Mouse (Mus musculus): ENCODE results near the gene Nav2. TPM values are rescaled to one million over a fixed set of nuclear protein-coding genes. Genes with fewer than 3 reads are reported as not detected.
A peak's percentile ranks its signal among the peaks of the same experiment; 100 is the strongest.

Gene Nav2
- polyA plus RNA-seq, 1 experiment: 28.3 TPM

DNA sequence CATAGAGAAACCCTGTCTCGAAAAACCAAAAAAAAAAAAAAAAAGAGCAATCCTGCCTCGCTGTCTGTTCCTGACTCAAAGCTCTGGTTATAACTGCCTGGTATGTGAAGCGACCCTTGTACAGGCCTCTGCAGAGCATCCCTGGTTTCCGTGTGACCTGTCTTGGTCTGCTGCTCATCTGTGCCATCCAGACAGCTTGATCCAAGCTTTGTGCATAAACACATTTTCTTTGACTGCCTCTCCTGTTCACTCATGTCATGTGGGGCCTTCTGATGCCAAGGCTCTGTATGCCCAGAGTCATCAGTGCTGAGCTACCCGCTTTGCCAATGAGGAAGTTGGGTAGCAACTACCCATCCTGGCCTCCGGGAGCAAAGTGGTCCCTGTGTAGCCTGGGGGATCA is 591.1 kb downstream of the Nav2 start:
- TF ChIP-seq POLR2A (IDR thresholded peaks at IDR 0.05; ENCODE audit: borderline replicate concordance, extremely low read depth, insufficient read depth, insufficient read length, poor library complexity, severe bottlenecking): no peak
- no peak for TF ChIP-seq CTCF (IDR thresholded peaks at IDR 0.05; ENCODE audit: borderline replicate concordance, extremely low read depth, insufficient read depth, insufficient read length)
- DNase-seq (ENCODE audit: low read depth): no peak

DNA sequence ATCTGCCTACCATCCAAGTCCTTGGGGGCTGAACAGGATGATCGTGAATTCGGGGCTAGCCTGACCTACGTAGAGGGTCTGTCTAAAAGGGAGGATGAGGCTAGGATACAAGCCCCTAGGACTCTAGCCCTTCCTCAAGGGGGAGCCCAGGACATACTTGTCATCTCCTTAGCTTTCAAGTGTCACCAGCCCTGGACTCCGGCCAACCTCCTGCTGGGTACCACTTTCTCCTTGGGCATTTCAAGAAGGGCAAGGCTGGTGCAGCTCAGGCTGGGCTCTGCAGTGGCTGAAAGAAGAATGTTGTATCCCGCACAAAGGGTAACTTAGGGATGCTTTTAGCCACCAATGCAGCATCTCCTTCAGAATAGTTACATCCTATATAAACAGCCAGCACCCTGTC is 592.4 kb downstream of the Nav2 start:
- TF ChIP-seq CTCF (IDR thresholded peaks at IDR 0.05; ENCODE audit: borderline replicate concordance, extremely low read depth, insufficient read depth, insufficient read length) (no peak), POLR2A (IDR thresholded peaks at IDR 0.05; ENCODE audit: borderline replicate concordance, extremely low read depth, insufficient read depth, insufficient read length, poor library complexity, severe bottlenecking) (no peak)
- DNase-seq (ENCODE audit: low read depth): no peak

DNA sequence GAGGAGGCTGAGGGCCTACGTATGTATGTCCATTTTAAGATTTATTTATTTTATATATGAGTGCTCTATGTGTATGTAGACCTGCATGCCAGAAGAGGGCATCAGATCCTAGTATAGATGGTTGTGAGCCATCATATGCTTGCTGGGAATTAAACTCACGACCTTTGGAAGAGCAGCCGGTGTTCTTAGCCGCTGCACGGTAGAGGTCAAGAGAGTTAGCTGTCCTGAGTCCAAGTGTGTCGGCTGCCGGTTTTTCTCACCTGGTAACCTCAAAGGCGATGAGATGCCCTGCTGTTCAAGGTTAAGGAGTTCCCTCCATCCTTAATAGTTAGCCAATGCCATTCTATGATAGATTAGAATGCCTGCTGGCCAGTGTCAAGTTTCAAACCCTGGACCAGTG is 594.9 kb downstream of the Nav2 start:
- TF ChIP-seq POLR2A (IDR thresholded peaks at IDR 0.05; ENCODE audit: borderline replicate concordance, extremely low read depth, insufficient read depth, insufficient read length, poor library complexity, severe bottlenecking) (no peak), CTCF (IDR thresholded peaks at IDR 0.05; ENCODE audit: borderline replicate concordance, extremely low read depth, insufficient read depth, insufficient read length) (no peak)

DNA sequence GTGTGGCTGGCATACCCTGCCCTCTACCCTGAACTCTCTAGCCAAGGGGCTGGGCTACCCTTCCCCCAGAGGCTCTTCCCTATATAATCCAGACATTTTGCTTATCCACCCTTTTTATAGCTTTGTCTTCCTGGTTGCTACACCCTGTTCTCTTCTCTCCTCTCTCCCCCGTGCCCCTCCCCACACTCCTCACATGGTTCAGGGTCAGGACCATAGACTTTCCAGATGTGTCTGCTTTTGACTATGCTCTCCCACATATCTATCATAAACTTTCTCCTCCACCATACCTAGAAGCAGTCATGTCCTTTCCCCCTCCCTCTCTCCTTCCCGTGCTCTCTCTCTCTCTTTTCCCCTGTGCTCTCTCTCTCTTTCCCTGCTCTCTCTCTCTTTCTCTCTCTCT is 595.4 kb downstream of the Nav2 start:
- TF ChIP-seq CTCF (IDR thresholded peaks at IDR 0.05; ENCODE audit: borderline replicate concordance, extremely low read depth, insufficient read depth, insufficient read length) (no peak), POLR2A (IDR thresholded peaks at IDR 0.05; ENCODE audit: borderline replicate concordance, extremely low read depth, insufficient read depth, insufficient read length, poor library complexity, severe bottlenecking) (no peak)
- no peak for DNase-seq (ENCODE audit: low read depth)

More for the DNA sequence above, 594.9 kb downstream of the Nav2 start:
- no peak for DNase-seq (ENCODE audit: low read depth)

DNA sequence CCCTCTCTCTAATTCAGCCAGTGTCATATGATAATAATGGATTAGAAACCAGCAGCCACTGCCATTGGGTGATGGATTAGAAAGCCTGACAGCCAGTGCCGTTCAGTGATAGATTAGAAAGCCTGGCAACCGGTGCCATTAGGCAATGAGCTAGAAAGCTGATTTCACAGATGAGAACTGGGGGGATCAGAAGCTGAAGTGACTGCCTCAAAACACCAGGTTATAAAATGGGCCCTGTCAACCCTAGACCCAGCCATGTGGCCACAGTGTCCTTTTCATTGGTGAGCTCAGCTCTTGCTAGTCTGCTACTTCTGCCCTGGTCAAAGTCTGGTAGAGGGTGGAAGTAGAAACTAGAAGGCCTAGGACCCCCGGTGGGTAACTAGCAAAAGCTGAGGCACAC is 595.8 kb downstream of the Nav2 start:
- DNase-seq (ENCODE audit: low read depth): peak; percentile 54
- TF ChIP-seq POLR2A (IDR thresholded peaks at IDR 0.05; ENCODE audit: borderline replicate concordance, extremely low read depth, insufficient read depth, insufficient read length, poor library complexity, severe bottlenecking): no peak

DNA sequence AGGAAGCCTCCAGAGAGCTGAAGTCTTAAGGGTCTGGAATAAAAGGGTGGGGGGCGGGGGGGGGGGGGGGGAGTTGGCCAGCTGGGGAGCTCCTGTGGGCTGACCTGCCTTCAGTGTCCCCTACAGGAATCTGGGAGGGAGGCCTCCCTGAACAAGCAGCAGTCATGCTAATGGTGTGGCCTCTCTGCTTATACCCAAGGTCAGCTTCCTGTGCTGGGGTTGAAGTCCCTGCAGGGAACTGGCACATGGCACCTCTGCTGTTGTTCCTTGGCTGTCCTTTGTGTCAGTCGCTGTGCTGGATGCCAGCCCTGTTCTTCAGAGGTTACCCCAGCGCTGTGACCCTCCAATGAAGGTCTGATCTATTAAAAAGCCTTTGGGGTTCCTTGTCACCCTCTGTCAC is 596.5 kb downstream of the Nav2 start:
- TF ChIP-seq CTCF (IDR thresholded peaks at IDR 0.05; ENCODE audit: borderline replicate concordance, extremely low read depth, insufficient read depth, insufficient read length): no peak
- TF ChIP-seq POLR2A (IDR thresholded peaks at IDR 0.05; ENCODE audit: borderline replicate concordance, extremely low read depth, insufficient read depth, insufficient read length, poor library complexity, severe bottlenecking): no peak
- DNase-seq (ENCODE audit: low read depth): no peak

DNA sequence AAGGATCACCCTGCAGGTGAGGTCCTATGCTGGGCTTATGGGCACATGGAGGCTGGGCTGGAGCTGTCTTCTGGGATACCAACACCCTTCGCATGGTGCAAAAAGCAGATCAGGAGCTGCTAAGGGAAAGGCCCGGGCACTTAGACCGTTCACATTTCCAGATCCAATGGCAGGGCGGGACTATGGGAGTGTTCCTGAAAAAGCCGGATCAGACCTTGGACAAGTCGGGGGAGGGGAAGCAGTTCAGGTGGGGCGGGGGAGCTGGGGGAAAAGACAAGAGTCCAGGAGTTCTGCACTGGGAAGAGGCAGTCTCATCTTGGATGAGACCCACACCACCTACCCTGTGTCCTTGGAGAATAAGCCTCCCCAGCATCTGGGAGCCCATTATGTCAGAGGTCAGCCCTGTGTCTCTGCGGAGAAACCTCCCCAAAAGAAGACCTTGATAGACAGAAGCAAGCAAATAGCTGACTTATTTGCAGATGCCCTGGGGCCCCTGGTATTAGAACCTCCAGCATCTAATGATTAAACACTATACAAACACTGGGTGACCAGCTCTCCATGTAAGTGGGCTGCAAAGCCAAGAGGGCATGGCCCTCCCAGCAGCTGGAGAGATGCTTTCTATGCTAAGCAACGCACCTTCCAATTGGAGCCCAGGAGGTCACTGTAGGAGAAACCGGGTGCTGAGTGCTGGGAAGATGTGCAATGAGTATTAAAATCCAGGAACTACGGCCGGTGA is 597.7 kb downstream of the Nav2 start:
- DNase-seq (ENCODE audit: low read depth): no peak
- TF ChIP-seq POLR2A (IDR thresholded peaks at IDR 0.05; ENCODE audit: borderline replicate concordance, extremely low read depth, insufficient read depth, insufficient read length, poor library complexity, severe bottlenecking) (no peak), CTCF (IDR thresholded peaks at IDR 0.05; ENCODE audit: borderline replicate concordance, extremely low read depth, insufficient read depth, insufficient read length) (no peak)

DNA sequence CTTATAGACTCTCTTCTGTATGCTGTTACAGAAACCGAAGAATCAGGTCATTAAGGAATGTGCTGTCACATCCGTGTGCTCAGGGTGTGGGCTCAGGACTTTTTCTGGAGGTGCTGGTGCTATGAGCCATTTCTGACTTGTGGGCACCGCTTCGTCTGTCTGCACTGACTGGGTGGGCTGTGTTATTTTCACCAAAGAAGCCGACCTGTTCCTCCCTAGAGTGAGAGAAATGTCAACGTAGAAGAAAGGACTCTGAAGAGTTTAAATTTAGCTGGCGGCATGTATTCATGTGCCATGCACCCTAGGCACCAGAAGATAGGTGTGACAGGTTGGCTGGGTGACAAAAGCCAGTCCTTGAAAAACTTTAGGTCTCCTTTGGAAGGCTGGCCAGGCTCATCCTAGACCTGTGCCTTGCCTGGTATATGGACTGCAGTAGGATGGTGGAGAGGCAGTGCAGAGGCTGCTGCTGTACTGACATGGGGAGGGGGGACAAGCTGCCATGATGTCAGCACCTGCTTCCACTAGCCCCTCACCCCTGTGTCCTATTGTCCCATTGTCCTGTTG is 599.5 kb downstream of the Nav2 start:
- DNase-seq (ENCODE audit: low read depth): no peak
- TF ChIP-seq CTCF (IDR thresholded peaks at IDR 0.05; ENCODE audit: borderline replicate concordance, extremely low read depth, insufficient read depth, insufficient read length): no peak
- no peak for TF ChIP-seq POLR2A (IDR thresholded peaks at IDR 0.05; ENCODE audit: borderline replicate concordance, extremely low read depth, insufficient read depth, insufficient read length, poor library complexity, severe bottlenecking)

DNA sequence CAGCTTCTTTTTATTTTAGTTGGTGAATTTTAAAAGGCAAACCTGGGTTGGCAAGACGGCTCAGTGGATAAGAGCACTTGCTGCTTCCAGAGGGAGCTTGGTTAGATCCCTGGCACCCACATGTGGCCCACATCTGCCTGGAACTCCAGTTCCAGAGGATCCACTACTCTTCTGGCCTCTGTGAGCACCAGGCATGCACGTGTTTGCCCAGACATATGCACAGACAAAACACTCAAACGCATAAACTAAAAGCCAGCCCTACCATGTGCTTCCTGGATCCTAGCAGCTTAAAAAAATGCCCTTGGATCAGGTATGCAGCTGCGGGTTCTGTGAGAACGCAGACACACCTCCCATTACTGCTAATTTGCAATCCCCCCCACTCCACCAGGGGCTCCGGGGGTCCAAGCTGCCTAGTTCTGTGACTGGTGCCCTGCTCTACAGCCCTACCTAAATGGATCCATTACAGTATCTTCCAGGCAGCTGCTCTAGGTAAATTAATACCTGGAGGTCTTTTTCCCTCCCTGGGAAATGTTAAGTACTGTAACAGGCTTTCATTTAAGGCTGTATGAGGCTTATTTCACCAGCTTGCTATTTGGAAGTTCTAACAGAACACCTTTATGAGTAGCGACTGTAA is 603.4 kb downstream of the Nav2 start:
- DNase-seq (ENCODE audit: low read depth): no peak
- TF ChIP-seq CTCF (IDR thresholded peaks at IDR 0.05; ENCODE audit: borderline replicate concordance, extremely low read depth, insufficient read depth, insufficient read length) (no peak), POLR2A (IDR thresholded peaks at IDR 0.05; ENCODE audit: borderline replicate concordance, extremely low read depth, insufficient read depth, insufficient read length, poor library complexity, severe bottlenecking) (no peak)

DNA sequence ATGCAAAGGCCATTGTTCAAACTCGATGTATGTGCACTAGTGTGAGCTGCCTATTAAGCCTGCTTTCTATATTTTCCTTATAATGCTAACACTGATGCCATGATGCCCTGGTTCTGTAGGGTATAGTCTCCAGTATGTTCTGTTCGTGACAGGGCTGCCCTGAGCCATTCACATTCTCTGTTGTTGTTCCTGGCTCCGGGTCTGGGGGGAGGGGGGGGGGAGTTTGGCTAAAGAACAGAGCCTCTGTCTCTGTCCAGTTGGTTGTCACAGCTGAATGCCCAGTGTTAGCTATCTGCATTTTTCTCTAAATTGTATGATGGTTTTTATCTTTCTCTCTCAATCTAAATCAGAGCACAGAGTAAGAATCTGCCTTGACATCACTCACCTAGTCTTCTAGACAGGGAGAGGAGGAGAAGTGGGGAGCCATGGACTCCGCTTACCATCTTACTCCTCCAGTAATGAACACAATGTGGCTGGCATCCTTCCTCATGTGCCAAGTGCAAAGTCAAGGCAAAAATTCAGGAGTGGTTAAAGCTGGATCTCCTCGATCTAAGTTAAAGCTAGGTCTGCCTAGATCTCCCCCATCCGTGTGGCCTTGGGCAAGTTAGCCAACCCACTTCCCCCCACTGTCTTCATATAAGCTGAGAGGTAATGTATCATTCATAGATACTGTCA is 605.4 kb downstream of the Nav2 start:
- DNase-seq (ENCODE audit: low read depth): no peak
- TF ChIP-seq POLR2A (IDR thresholded peaks at IDR 0.05; ENCODE audit: borderline replicate concordance, extremely low read depth, insufficient read depth, insufficient read length, poor library complexity, severe bottlenecking) (no peak), CTCF (IDR thresholded peaks at IDR 0.05; ENCODE audit: borderline replicate concordance, extremely low read depth, insufficient read depth, insufficient read length) (no peak)

DNA sequence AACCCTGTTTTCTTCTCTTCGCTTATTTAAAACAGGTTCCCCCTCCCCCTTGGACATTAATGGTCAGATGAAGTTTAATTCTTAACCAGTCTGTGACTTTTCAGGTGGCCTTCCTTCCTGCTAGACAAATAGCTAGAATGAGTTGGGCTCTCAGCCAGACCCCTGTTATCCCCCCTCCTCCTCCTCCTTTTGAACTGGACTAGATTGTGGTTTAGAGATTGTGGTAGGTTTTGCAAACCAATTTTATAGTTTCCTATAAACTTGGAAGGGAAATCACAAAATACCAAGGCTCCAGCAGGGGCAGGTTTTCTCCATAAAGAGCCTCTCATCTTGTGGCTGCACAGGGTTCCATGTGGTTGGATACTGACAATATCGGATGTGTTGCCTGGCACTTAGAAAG is 606.5 kb downstream of the Nav2 start:
- no peak for DNase-seq (ENCODE audit: low read depth)
- TF ChIP-seq POLR2A (IDR thresholded peaks at IDR 0.05; ENCODE audit: borderline replicate concordance, extremely low read depth, insufficient read depth, insufficient read length, poor library complexity, severe bottlenecking) (no peak), CTCF (IDR thresholded peaks at IDR 0.05; ENCODE audit: borderline replicate concordance, extremely low read depth, insufficient read depth, insufficient read length) (no peak)
